Mouse (Mus musculus) ES-E14 (cell line): ENCODE data around the gene Angpt4.

Experiments
- CHD2 ChIP-seq: IDR thresholded peaks from 2 replicates; pipeline ENCODE4 v1.6.1; 2014; ENCODE audit warnings: mild to moderate bottlenecking, low read depth, low read length, inconsistent platforms
- HCFC1 ChIP-seq: IDR thresholded peaks from 2 replicates; pipeline ENCODE4 v1.6.1; 2012; ENCODE audit warnings: low read length, inconsistent platforms, borderline replicate concordance; ENCODE audit not compliant: insufficient read depth
- MAFK ChIP-seq: IDR thresholded peaks from 2 replicates; pipeline ENCODE4 v1.6.1; 2014; ENCODE audit warnings: mild to moderate bottlenecking, low read depth, low read length, inconsistent platforms; ENCODE audit not compliant: insufficient read depth
- ZC3H11A ChIP-seq: IDR thresholded peaks from 2 replicates; pipeline ENCODE4 v1.6.1; 2012; ENCODE audit warnings: low read depth, mild to moderate bottlenecking, inconsistent platforms, low read length, borderline replicate concordance

GRCm38 (mm10) chr2:151963319-151963718 lies 52.3 kb downstream of the Angpt4 start:
- TF ChIP-seq ZC3H11A (no peak), CHD2 (no peak), MAFK (no peak), HCFC1 (no peak)
